Mouse (Mus musculus): ENCODE measurements around the gene Tbcb.
"Not testable (repeated sequence)": the region's sequence is repeated elsewhere in the genome, so short reads cannot be mapped to it uniquely, and the experiment has no call there.

The Tbcb gene

DNA sequence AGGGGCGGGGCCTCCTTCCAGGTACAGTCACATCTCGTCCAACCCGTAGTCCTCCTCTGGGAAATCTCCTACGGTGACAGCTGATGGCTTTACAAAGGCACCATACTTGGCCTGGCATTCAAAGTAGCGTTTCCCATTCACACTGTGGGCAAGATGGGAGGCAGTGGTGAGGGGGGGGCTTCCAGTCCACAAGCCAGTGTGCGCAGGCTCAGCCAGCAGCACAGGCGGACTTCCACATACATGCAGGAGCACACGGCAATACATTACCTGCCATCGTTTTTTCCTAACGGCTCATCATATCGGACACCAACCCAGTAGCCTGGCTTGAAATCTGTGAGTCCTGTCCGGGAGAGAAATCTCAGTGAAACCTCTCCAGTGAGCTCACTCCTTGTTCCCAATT, 7.9 kb downstream of the Tbcb start:
- in situ Hi-C loops (cut with MboI, MseI) = no loop called here

GRCm38 (mm10) chr7:30222205-30222604, 9.9 kb downstream of the Tbcb start:
- in situ Hi-C loops (cut with MboI, MseI) = no loop called here

DNA sequence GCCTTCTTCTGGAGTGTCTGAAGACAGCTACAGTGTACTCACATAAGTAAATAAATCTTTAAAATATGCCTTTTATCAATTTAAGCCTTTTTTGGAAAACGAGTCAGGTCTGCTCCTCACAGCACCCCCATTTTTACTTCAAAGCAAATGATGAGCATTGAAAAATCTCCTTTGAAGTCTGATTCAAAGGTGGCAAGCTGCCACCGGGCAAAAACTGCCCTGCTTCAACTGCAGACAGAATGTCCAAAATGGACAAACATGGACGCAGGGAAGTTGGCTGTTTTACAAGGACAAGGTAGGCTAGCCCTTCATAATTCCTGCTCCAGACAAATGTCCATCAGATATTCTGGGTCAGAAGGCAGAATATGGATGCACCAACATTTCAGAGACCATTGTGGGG, 10.6 kb downstream of the Tbcb start:
- in situ Hi-C loops (cut with MboI, MseI) = no loop called here

- in situ Hi-C loops (cut with MboI, MseI) = no loop called here
These were observed 12.1 kb downstream of the Tbcb start for GRCm38 (mm10) chr7:30220008-30220356.

DNA sequence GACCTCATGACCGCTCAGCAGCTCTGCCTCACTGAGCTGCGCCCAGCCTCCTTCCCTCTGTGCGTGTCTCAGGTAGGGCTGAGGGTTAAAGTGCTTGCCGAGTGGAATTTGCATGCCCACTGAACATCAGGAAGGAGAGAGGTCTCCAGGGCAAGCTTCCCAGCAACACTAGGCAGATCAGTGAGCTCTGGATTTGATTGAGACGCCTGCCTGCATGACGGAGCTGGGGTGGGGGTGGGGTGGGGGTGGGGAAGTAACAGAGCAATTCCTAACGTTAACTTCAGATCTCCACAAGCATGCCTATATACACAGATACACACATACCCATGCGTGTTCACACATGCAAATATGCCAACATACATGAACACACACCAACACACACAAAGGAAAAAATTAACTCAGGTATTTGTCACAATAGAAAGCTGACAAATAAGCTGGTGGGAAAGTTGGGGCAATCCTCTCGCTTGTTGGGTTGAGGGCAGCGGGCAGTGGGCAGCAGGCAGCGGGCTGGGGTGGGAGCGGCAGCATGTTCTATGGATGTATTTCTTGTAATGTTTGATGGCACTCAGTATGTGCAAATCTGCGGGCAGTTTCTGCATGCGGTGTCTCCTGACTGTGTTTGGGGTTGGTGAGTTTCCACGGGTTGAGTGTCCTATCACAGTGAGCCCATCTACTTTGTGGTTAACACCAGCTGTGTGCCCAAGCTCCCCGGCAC, 12.6 kb downstream of the Tbcb start:
- in situ Hi-C loops (cut with MboI, MseI) = no loop called here

DNA sequence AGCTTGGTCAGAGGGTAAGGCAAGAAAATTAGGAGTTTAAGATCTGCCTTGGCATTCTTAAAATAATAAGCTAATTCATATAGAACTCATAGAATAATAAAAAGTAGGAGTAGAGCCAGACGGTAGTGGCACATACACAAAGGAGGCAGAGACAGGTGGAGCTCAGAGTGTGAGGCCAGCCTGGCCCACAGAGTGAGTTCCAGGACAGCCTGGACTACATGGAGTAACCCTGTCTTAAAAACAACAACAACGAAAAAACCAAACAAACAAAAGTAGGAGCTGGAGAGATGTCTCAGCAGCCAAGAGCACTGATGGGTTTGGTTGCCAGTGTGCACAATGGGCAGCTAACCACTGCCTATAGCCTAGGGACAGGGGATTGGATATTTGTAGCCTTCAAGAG, 14.8 kb downstream of the Tbcb start:
- in situ Hi-C loops (cut with MboI, MseI) = no loop called here

GRCm38 (mm10) chr7:30216723-30217151, 15.3 kb downstream of the Tbcb start:
- in situ Hi-C loops (cut with MboI, MseI) = no loop called here

DNA sequence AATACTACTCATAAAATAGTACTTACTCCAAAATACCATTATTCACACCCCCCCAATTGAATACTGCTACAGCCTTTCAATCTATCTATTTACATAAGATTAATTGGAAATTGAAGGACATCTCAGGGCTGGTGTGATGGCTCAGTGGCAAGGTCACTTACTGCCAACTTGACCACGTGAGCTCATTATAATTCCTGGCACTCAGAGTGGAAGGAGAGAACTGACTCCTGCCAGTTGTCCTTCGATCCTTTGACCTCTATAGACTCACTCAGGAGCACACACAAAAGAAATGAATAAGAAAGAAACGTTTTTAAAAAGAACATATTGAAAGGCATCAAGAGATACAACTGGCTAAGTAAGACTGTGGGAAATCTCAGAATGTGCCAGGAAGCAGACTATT, 16.2 kb downstream of the Tbcb start:
- in situ Hi-C loops (cut with MboI, MseI) = no loop called here

- in situ Hi-C loops (cut with MboI, MseI) = loop anchor here (5.0 kb wide), 1 partner anchor 42 kb away; no protein-coding TSS in a partner anchor
These were observed 18.2 kb downstream of the Tbcb start for GRCm38 (mm10) chr7:30213881-30214280.

DNA sequence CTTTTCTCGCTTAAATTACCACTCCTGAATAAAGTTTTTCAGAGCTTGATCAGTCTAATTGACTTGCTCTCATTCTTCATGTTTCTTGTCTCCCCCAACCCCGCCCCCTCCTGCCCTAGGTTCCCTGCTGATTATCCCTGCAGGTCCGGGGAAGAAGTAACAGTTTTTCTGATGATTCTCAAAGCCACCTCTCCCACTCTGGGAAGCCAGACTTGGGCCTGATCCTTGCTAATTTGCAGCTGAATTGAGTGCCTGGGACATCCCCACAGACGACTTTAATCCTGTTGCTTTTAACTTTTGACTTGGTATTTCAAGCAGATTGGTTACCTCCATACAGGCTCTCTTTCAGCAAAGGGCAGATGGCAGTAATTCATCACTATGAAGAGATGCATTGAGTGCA, 21.0 kb downstream of the Tbcb start:
- in situ Hi-C loops (cut with MboI, MseI) = loop anchor here (5.0 kb wide), 1 partner anchor 39 kb away; no protein-coding TSS in a partner anchor

DNA sequence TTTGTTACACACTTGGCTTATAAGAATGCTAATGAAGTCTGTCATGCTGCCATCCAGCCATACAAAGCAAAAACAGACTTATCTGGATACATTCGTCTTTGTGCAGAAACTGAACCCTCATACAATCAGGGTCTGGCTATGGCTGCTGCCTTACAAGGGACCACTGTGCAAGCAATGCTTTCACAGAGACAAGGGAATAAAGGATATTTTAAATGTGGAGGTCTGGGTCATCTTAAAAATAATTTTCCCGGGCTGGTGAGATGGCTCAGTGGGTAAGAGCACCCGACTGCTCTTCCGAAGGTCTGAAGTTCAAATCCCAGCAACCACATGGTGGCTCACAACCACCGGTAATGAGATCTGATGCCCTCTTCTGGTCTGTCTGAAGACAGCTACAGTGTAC, 25.7 kb downstream of the Tbcb start:
- in situ Hi-C loops (cut with MboI, MseI) = not testable (repeated sequence)

- in situ Hi-C loops (cut with MboI, MseI) = no loop called here
These were observed 26.7 kb downstream of the Tbcb start for GRCm38 (mm10) chr7:30205383-30205782.

- in situ Hi-C loops (cut with MboI, MseI) = no loop called here
These were observed 27.7 kb downstream of the Tbcb start for GRCm38 (mm10) chr7:30204380-30204779.

DNA sequence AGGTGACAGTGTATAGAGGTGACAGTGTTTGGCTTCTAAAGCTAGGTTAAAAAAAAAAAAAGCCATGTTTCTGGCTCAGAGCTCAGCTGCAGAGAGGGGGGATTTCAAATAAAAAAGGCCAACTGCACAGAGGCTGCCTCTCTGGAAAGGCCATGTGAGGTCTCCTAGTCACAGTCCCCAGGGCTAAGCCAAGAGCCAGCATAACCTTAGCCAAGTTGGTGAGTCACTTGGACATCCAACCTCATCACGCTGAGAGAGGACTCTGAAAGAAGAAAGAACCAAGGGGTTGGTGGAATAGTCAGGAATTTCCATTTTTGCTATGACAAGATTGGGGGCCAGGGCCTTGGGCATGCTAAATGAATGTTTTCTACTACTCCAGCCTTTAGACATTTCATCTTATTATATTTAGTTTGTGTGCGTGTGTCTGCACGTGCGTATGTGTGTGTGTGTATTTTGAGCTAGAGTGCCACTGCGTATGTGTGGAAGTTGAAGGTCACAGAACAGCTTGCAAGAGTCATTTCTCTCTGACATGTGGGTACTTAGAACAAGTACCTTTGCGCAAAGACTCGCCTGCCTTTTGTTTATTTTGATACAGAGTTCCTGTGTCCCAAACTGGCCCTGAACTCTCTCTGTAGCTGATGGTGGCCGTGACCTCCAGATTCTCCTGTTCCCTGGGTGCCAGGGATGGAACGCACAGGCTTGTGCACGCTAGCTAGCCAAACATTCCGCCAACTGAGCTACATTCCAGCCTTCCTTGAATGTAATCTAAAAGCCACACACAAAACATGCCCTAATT, 29.0 kb downstream of the Tbcb start:
- in situ Hi-C loops (cut with MboI, MseI) = no loop called here

- in situ Hi-C loops (cut with MboI, MseI) = not testable (repeated sequence)
These were observed 31.4 kb downstream of the Tbcb start for GRCm38 (mm10) chr7:30200661-30201060.

DNA sequence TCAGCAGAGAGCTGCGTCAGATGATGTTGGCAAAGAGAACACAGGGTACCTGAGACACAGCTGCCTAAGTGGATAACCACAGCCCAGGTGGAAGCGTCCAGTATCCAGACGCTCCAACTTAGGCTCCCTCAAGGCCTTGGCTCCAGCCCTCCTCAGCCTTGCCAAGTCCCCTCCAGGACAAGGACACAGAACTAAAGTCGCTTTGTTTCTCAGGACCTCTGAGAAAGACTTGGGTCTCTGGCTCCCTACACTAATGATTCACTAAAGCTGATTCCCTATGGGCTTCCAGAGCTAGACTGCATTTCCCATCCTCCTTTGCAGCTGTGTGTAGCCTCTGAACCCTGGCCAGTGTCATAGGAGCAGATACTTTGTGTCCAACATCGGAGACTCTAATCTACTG, 31.9 kb downstream of the Tbcb start:
- in situ Hi-C loops (cut with MboI, MseI) = no loop called here

- in situ Hi-C loops (cut with MboI, MseI) = no loop called here
These were observed 32.5 kb downstream of the Tbcb start for GRCm38 (mm10) chr7:30199498-30200139.

GRCm38 (mm10) chr7:30198481-30198971, 33.5 kb downstream of the Tbcb start, which contains the start of gene Capns1:
TSS of gene Capns1 (minus strand) at chr7:30198811.
- in situ Hi-C loops (cut with MboI, MseI) = no loop called here

- in situ Hi-C loops (cut with MboI, MseI) = no loop called here
These were observed 34.4 kb downstream of the Tbcb start for GRCm38 (mm10) chr7:30197592-30198129.

GRCm38 (mm10) chr7:30196171-30196570, 35.9 kb downstream of the Tbcb start:
- in situ Hi-C loops (cut with MboI, MseI) = no loop called here

GRCm38 (mm10) chr7:30195461-30195860, 36.6 kb downstream of the Tbcb start:
- in situ Hi-C loops (cut with MboI, MseI) = no loop called here

DNA sequence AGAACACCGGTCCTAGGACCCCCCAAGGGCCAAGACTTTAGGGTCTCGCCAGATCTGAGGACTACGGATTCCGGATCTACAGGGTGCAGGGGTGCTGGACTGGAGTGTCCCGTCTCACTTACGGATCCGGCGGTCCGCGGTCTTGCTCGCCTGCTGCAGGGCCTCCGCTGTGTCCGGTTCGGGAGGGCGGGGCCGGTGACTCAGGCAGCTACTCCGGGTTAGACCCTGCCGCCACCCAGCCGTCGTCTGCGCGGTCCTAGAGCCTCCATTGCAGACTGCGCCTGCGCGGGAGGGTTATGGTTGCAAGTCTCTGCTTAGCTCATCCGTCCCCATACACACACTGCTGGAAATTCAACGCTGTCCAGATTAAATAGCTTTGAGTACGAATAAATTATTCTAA, 37.2 kb downstream of the Tbcb start:
- in situ Hi-C loops (cut with MboI, MseI) = no loop called here

Measured in T-helper 17 cell (primary cell).